Mouse (Mus musculus) embryo, embryonic 10.5 days (tissue): ENCODE results near the gene Smlr1.

Experiments
- DNase-seq: peaks from one replicate; pipeline ENCODE4 v3.0.0-alpha.2; 2015; ENCODE audit warnings: low spot score

Gene Smlr1

GRCm38 (mm10) chr10:25535891-25536331 lies at the start of gene Smlr1:
Gene Smlr1, minus strand, starts transcription at chr10:25536267.
- DNase-seq = no peak

- no peak for DNase-seq
These were observed 48.8 kb upstream of the Smlr1 start for GRCm38 (mm10) chr10:25584899-25585298.

DNA sequence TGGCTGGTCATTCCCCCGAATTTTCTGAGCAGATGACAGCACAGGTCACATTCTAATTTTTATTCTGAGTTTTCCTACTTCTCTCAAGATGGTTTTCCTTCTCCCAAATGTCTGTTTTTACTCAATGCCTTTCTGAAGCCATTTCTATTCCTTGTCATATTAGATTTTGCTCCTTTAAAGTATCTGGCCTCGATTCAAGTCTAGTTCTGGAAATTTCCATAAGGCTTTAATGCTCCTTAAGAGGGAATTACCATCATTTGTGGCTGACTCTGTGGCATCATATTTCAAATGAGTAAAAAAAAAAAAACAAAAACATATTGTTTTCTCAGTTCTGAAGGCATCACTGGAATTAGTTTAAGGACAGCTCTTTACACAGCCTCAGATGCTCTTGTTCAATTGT lies 44.0 kb upstream of the Smlr1 start:
- DNase-seq = no peak

GRCm38 (mm10) chr10:25571319-25572240 lies 35.5 kb upstream of the Smlr1 start:
- DNase-seq = peak; percentile 6

DNA sequence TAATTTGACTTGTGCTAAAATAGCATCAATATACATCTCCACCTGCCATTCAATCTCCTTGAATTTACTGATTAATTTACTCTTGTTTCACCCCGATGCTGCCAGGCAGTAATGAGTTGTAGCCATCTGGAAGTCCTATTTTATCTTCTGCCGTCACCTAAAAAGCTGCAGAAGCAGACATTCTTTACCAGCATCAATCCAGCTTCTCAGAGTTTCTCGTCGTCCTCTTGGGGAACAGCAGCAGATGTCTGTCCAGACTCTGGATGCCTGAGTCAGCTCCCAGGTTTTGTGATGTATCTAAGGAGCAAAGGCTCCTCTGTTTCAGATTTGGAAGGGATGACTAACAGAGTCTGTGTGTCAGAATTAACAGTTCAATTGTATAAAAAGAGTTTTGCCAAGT lies 16.9 kb upstream of the Smlr1 start:
- no peak for DNase-seq

- DNase-seq = no peak
These were observed 5.0 kb upstream of the Smlr1 start for GRCm38 (mm10) chr10:25541097-25541496.

DNA sequence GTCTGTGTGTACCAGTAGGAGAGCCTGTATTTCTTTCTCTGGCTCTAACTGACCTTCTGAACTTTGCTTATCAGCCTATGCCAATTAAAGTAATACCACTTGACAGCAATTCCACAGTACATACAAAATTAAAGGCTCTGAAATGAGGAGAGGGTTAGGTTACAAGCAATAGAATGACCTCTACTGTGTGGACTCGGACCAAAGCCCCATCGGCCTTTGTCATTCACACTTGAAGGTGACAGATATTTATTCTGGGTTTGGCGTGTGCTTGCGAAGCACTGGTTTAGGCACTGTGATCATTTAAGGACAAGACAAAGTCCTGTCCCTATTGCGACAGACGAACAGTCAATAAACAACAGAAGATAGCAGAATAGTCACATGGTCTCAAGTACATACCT lies 3.7 kb upstream of the Smlr1 start:
- DNase-seq = no peak

- DNase-seq = no peak
These were observed 3.2 kb upstream of the Smlr1 start for GRCm38 (mm10) chr10:25539146-25539770.

GRCm38 (mm10) chr10:25538738-25539137 lies 2.7 kb upstream of the Smlr1 start:
- no peak for DNase-seq

DNA sequence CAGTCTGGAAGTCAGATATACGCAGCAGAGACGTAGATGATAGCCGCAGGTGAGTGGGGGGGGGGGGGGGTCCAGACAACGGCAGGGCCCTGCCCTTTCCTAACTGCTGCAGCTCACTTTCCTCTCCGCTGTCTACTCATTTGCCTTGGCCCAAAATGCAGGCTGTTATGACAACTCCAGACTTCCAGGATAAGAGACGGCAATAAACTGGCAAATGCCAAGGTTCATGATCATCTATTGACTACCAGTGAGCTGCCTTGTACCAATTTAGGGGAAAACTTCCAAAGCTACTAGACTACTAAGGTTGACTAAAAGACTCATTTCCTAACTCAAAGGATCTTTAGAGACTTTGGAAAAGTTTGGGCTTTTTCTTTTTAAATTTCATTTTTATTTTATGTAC lies 554 bp upstream of the Smlr1 start:
- no peak for DNase-seq

- DNase-seq = no peak
These were observed 1.6 kb downstream of the Smlr1 start for GRCm38 (mm10) chr10:25534467-25534866.

DNA sequence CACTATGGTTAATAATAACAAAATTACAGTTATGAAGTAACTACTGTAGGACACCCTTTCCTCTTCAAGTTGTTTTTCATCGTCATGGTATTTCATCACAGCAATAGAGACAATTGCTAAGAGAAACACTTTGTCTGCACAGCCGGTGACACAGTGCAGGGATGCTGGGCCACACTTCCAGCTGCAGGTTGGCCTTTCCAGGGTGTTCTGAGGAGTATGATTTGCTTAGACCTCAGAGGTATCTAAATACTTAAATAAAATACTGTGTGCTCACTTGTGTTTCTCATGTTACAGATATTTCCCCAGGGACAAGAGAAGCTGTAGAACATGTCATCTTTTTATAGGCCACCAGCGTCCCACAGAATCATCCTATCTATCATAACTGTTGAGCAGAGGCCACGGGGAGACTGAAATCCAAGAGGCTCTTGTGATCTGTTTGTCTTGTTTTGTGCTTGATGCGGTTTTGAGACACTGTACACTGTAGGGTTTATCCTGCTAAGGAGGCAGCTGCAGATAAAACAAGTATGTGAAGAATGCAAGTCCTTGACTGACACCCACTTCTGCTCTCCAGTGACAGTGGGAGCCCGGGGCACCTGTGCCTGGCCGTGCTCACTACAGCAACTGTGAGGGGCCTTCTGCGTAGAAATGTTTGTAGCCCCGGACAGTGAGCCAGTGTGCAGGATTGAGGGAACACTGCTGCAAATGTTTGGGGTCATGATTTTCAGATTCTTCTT lies 2.4 kb downstream of the Smlr1 start:
- no peak for DNase-seq

DNA sequence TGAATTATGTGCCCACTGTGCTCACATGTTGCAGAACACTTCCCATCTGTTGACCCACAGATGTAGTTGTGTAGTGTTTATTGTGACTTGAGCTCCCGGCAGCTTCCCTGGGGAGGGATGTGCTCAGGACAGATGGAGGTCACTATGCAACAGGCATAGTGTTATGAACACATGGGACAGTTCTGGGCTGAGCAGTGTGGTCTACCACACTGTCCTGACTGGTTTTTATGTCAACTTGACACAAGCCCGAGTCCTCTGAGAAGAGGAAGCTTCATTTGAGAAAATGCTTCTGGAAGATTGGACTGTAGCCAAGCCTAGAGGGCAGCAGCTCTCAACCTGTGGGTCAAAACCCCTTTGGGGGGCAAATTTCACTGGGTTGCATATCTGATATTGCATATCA lies 3.0 kb downstream of the Smlr1 start:
- no peak for DNase-seq

DNA sequence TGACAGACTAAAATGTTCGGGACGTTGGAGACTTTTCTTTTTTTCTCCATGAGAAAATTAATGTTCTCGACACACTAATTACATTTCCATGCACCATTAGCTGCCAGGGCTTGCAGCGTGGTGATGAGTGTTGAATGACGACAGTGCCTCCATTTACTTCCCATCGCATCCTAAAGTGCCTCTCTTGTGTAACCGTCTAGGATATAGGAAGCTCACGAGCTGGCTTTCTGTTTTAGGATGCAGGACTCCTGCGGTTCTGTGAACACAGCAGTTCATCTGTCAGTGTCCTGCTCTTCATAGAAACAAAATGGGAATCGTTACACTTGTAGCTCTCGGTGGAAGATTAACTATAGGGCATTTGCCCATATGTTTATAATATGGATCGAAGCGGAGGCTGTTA lies 4.7 kb downstream of the Smlr1 start:
- no peak for DNase-seq

GRCm38 (mm10) chr10:25527126-25527525 lies 8.9 kb downstream of the Smlr1 start:
- DNase-seq = no peak

DNA sequence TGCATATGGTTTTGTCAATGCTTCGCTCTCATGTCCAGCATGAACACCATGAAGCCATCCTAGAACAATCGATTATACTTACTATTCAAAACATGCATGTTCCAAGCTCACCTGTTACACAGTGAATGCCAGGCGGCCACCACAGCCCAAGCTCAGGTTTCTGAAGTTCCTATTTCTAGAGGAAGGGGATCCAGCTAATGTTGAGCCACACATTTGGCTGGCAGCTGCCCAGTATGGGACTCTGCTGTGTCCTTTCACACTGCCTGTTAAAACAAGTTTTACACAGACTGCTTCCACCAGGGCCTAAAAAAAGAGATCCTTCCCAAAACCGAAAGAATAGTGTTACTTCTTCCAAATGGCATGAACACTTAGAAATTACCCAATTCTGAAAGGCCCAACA lies 9.4 kb downstream of the Smlr1 start:
- DNase-seq = no peak

- no peak for DNase-seq
These were observed 9.9 kb downstream of the Smlr1 start for GRCm38 (mm10) chr10:25526156-25526555.

GRCm38 (mm10) chr10:25523727-25524126 lies 12.3 kb downstream of the Smlr1 start:
- no peak for DNase-seq

- no peak for DNase-seq
These were observed 15.6 kb downstream of the Smlr1 start for GRCm38 (mm10) chr10:25520428-25520827.

GRCm38 (mm10) chr10:25519954-25520353 lies 16.1 kb downstream of the Smlr1 start:
- DNase-seq = peak; percentile 16

DNA sequence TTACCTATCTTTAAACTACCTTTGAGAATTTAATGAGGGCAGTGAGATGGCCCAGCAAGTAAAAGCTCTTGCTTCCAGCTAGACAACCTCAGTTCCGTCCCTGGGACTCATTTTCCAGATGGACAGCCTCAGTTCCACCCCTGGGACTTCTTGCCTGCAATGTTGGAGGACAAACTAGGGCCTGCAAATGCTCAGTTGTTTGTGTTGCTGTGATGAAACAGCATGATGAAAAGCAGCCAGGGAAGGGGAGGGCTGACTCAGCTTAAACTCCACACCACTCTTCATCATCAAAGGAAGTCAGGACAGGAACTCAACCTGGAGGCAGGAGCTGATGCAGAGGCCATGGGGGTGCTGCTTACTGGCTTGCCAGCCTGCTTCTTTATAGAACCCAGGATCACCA lies 22.2 kb downstream of the Smlr1 start:
- no peak for DNase-seq

- no peak for DNase-seq
These were observed 32.8 kb downstream of the Smlr1 start for GRCm38 (mm10) chr10:25503250-25503649.
